Mouse (Mus musculus): Measurements from ENCODE around the gene Pygm.

- TF ChIP-seq CTCF (IDR thresholded peaks at IDR 0.05; ENCODE audit: control insufficient read depth, insufficient read depth, insufficient read length), result no peak
- TF ChIP-seq MAX (IDR thresholded peaks at IDR 0.05), result no peak
- TF ChIP-seq MYOD1 (IDR thresholded peaks at IDR 0.05; ENCODE audit: control insufficient read depth, insufficient read length, low read depth), result no peak
- no peak for TF ChIP-seq FOSL1 (IDR thresholded peaks at IDR 0.05; ENCODE audit: insufficient read depth, low read length, poor library complexity, severe bottlenecking)
Measured at GRCm38 (mm10) chr19:6335458-6335827, 48.8 kb upstream of the Pygm start.

Measured in C2C12 (cell line).